Mouse (Mus musculus) MEL (cell line): ENCODE measurements around the gene Rbfox2.

Source experiments
- NRF1 ChIP-seq: IDR thresholded peaks from 2 replicates; pipeline ENCODE4 v1.6.1; 2014; ENCODE audit warnings: low read depth, mild to moderate bottlenecking, inconsistent platforms, low read length, improper control_type of control experiment, moderate library complexity; ENCODE audit not compliant: poor library complexity, insufficient read depth, severe bottlenecking
- TAL1 ChIP-seq: IDR thresholded peaks from 2 replicates; pipeline ENCODE4 v1.6.1; 2012; ENCODE audit warnings: mild to moderate bottlenecking, inconsistent platforms, low read length, moderate library complexity, mixed read lengths

DNA sequence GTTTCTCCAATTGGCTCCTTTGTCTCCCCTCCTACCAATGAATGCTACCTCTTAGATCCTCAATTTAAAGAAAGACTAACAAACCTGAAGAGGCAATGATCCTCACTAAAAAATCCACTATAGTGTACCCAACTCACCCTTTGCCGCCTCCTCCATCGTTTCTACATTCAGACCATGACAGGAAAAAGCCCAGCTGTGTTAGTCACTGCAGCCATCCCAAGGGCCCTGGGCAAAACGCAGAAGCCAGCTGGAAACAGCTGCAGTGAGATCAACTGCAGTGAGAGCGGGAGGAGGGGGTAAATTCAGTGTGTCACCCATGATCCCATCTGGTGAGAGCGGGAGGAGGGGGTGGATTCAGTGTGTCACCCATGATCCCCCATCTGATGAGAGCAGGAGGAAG, 28.0 kb downstream of the Rbfox2 start:
- TF ChIP-seq TAL1 (no peak), NRF1 (no peak)
